Mouse (Mus musculus): Measurements from ENCODE around the gene Tmprss13. TPM values are rescaled to one million over a fixed set of nuclear protein-coding genes. Genes with fewer than 3 reads are reported as not detected.

Gene Tmprss13
- polyA plus RNA-seq, 1 experiment from 2014 or later = 0.06 TPM

DNA sequence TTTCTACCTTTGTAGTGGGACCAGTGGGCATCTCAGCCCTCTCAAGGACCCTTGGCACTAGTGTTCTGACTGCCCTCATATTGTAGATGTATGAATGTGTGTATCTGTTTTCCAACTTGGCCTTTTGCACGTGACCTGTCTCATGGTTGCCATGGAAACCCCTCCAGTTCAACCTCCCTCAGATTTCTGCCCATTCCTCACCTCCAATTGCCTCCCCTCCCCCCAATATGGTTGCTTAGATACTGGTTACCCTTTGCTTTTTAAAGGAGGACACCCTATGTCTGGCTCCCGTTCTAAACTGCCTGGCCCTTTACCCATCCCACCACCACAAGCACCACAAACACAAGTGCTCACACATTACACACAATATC lies 52.4 kb downstream of the Tmprss13 start:
- peaks cover 23% of the 10 kb centered on the region for H3K4me1 ChIP-seq (ENCODE audit: control insufficient read depth, insufficient read depth, low read depth, low read length)
- 0% methylated on average over 2 of the region's 2 CpGs for WGBS
- H3K27ac ChIP-seq (ENCODE audit: low read depth, low read length) = peak overlapping the region; percentile 88
- peak; percentile 29 for ATAC-seq
- no peaks in the 10 kb centered on the region for H3K36me3 ChIP-seq (ENCODE audit: control insufficient read depth, insufficient read depth, low read length)
- no peaks in the 10 kb centered on the region for H3K27me3 ChIP-seq (replicated peaks; ENCODE audit: control insufficient read depth, insufficient read depth, low read length)
- no peaks in the 10 kb centered on the region for H3K9me3 ChIP-seq (ENCODE audit: control insufficient read depth, low read length)
- H3K4me2 ChIP-seq (ENCODE audit: low read length) = peak overlapping the region; percentile 84
- H3K9ac ChIP-seq (ENCODE audit: low read depth, low read length) = peak overlapping the region; percentile 85
- H3K4me3 ChIP-seq (ENCODE audit: low read length) = peak overlapping the region; percentile 78

DNA sequence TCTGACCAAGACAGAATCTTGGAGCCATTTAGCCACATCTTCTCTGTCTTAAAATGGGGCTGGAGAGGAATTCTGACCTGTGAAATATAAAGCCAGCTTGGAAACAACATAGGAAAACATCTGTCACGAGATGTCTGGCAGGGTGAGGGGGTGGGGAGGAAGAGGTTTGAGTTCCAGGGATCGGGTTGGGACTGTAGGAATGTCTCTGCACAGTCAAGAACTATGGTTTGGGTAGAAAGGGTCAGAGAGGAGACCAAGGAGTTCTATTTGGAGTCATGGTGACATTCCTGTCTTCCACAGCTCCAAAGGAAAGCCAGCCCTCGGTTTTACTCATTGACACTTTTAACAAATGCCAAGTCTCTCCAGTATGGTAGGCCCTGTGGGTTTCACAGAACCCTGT lies 55.0 kb downstream of the Tmprss13 start:
- Histone ChIP-seq H3K36me3 (ENCODE audit: control insufficient read depth, insufficient read depth, low read length) (no peaks in the 10 kb centered on the region), H3K4me1 (ENCODE audit: control insufficient read depth, insufficient read depth, low read depth, low read length) (peaks cover 24% of the 10 kb centered on the region)
- WGBS = 81% methylated on average over 3 of the region's 3 CpGs

DNA sequence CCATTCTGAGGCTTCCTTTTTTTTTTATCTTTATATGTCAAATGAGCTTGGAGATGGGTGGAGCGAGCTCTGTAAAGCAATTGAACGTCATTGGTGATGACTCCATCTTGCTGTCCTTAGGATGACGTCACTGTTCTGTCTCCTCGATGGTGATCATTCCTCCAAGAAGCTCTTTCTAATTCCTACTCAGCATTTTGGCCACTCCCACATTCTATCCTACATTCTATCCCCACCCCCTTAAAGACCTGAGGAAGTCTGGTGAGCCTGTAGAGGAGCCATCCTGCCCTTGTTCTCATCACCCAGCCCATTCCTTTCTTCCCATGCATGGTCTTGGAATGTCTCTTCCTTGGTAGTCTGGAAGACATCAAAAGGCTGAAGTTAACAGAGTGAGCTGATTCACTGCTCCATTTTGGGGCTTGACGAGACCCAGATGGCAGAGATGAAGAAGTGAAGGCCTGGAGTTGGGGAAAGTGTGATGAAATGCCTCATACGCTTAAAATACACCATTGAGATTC lies 56.1 kb downstream of the Tmprss13 start:
- Histone ChIP-seq H3K4me2 (ENCODE audit: low read length) (no peak overlapping the region), H3K9me3 (ENCODE audit: control insufficient read depth, low read length) (no peaks in the 10 kb centered on the region), H3K9ac (ENCODE audit: low read depth, low read length) (no peak overlapping the region), H3K27me3 (replicated peaks; ENCODE audit: control insufficient read depth, insufficient read depth, low read length) (no peaks in the 10 kb centered on the region), H3K27ac (ENCODE audit: low read depth, low read length) (no peak overlapping the region), H3K4me3 (ENCODE audit: low read length) (no peak overlapping the region), H3K4me1 (ENCODE audit: control insufficient read depth, insufficient read depth, low read depth, low read length) (peaks cover 25% of the 10 kb centered on the region), H3K36me3 (ENCODE audit: control insufficient read depth, insufficient read depth, low read length) (no peaks in the 10 kb centered on the region)
- ATAC-seq = no peak
- 92% methylated on average over 6 of the region's 6 CpGs for WGBS

More for the DNA sequence above, 55.0 kb downstream of the Tmprss13 start:
- Histone ChIP-seq H3K9ac (ENCODE audit: low read depth, low read length) (no peak overlapping the region), H3K27ac (ENCODE audit: low read depth, low read length) (no peak overlapping the region), H3K4me3 (ENCODE audit: low read length) (no peak overlapping the region), H3K27me3 (replicated peaks; ENCODE audit: control insufficient read depth, insufficient read depth, low read length) (no peaks in the 10 kb centered on the region), H3K4me2 (ENCODE audit: low read length) (no peak overlapping the region), H3K9me3 (ENCODE audit: control insufficient read depth, low read length) (no peaks in the 10 kb centered on the region)
- no peak for ATAC-seq

DNA sequence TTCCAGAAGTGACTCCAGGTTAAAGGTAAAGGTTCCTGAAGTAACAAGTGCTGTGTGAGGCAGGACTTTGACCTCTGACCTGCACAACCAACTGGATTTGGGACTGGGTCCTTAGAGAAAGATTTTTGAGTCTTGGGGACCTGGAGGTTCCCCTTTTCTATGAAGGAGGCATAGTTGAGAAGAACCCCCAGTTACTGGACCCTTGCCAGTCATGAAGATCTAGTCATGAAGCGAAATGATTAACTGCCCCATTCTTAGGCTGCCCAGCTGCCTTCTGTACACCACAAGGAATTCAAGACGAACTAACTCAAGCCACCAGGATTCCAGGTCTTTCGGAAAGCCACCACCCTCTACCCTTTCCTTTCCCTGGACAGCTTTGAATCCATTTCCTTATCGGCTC lies 57.5 kb downstream of the Tmprss13 start:
- Histone ChIP-seq H3K27me3 (replicated peaks; ENCODE audit: control insufficient read depth, insufficient read depth, low read length) (no peaks in the 10 kb centered on the region), H3K4me3 (ENCODE audit: low read length) (no peak overlapping the region), H3K4me1 (ENCODE audit: control insufficient read depth, insufficient read depth, low read depth, low read length) (peaks cover 38% of the 10 kb centered on the region), H3K27ac (ENCODE audit: low read depth, low read length) (no peak overlapping the region), H3K9me3 (ENCODE audit: control insufficient read depth, low read length) (no peaks in the 10 kb centered on the region), H3K36me3 (ENCODE audit: control insufficient read depth, insufficient read depth, low read length) (no peaks in the 10 kb centered on the region), H3K9ac (ENCODE audit: low read depth, low read length) (no peak overlapping the region), H3K4me2 (ENCODE audit: low read length) (no peak overlapping the region)
- 72% methylated on average over 4 of the region's 4 CpGs for WGBS
- no peak for ATAC-seq

DNA sequence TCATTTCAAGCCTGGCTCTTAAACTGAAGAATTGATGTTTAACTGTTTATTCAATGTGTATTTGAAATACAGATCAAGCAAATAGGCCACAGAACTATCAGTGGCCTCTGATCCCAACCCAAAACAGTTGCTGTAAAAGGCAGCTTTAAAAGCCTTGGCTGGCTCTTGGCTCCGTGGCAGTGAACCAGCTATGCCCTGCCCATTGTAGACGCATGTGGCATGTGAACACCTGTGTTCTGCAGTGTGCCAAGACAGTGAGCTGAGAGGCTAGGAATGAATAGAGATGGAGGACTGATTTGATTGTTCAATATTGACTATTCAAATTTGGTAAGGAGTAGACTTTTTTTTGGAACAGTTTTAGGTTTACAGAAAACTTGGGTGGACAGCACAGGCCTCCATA lies 58.0 kb downstream of the Tmprss13 start:
- Histone ChIP-seq H3K4me3 (ENCODE audit: low read length) (no peak overlapping the region), H3K4me2 (ENCODE audit: low read length) (no peak overlapping the region), H3K27me3 (replicated peaks; ENCODE audit: control insufficient read depth, insufficient read depth, low read length) (no peaks in the 10 kb centered on the region), H3K4me1 (ENCODE audit: control insufficient read depth, insufficient read depth, low read depth, low read length) (peaks cover 33% of the 10 kb centered on the region), H3K36me3 (ENCODE audit: control insufficient read depth, insufficient read depth, low read length) (no peaks in the 10 kb centered on the region), H3K9me3 (ENCODE audit: control insufficient read depth, low read length) (no peaks in the 10 kb centered on the region), H3K27ac (ENCODE audit: low read depth, low read length) (no peak overlapping the region), H3K9ac (ENCODE audit: low read depth, low read length) (no peak overlapping the region)
- no peak for ATAC-seq
- 75% methylated on average over 2 of the region's 2 CpGs for WGBS

DNA sequence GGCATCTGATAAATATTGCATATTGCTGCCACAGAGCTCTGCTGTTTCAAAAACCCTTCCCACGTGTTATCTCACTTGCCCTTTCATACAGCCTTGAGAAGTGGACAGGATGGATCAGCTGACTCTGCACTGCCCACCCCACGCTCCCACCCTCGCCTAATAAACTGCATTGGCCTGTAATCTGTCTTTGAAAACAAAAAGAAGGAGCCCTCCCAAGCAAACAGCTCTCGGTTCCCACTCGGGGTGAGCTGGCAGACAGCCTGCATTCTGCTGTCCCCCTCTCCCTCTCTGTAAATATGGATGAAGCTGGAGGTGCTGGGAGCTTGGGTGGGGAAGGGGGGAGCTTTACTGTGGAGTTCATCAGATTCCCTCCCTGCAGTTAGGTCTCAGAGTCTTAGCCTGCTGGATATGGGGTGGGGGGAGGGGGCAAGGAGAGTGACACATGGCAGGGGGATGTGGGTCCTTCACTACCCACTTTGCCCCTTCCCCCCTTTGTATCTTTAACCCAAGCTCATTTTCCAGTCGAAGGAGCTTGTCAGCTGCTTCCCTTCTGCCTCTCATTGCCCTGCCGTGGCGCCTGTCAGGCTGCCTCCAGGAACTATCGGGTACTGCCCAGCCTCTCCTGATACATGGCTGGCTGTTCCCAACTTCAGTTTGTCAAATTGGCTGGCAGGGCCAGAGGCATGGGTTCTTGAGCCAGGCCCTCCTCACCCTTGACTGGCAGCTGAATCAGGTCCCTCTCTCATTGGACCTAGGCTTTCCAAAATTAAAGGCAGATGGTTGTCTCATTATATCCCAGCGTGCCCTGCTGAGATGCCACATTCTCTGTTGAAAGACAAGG lies 61.7 kb downstream of the Tmprss13 start:
- 26% methylated on average over 10 of the region's 10 CpGs for WGBS
- Histone ChIP-seq H3K27me3 (replicated peaks; ENCODE audit: control insufficient read depth, insufficient read depth, low read length) (no peaks in the 10 kb centered on the region), H3K4me2 (ENCODE audit: low read length) (no peak overlapping the region; the same call in 1 of the 2 replicates), H3K4me3 (ENCODE audit: low read length) (no peak overlapping the region), H3K36me3 (ENCODE audit: control insufficient read depth, insufficient read depth, low read length) (no peaks in the 10 kb centered on the region), H3K9me3 (ENCODE audit: control insufficient read depth, low read length) (no peaks in the 10 kb centered on the region), H3K27ac (ENCODE audit: low read depth, low read length) (peak overlapping the region; percentile 71), H3K4me1 (ENCODE audit: control insufficient read depth, insufficient read depth, low read depth, low read length) (peaks cover 30% of the 10 kb centered on the region), H3K9ac (ENCODE audit: low read depth, low read length) (no peak overlapping the region; the same call in 1 of the 2 replicates)
- ATAC-seq = peak; percentile 82

DNA sequence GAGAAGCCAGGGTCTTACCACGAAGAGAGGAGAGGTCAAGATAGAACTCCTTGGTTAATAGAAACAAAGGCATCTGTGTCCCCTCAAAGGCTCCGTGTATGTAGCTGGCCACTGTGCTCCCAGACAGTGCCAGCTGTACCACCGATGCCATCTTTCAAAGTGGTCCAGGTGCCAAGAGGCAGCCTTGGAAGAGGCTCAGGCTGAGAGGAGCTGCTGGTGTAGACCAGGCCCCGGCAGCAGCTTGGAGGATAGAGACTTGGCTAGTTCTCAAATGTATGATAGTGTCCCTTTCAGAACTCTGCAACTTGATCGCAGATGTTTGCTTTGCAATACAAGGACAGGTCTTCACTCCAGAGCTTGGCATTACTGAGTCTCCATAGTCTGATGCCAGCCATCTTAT lies 63.4 kb downstream of the Tmprss13 start:
- ATAC-seq = peak; percentile 54
- 58% methylated on average over 5 of the region's 5 CpGs for WGBS
- no peaks in the 10 kb centered on the region for H3K27me3 ChIP-seq (replicated peaks; ENCODE audit: control insufficient read depth, insufficient read depth, low read length)
- H3K9ac ChIP-seq (ENCODE audit: low read depth, low read length) = no peak overlapping the region
- H3K4me2 ChIP-seq (ENCODE audit: low read length) = no peak overlapping the region
- H3K9me3 ChIP-seq (ENCODE audit: control insufficient read depth, low read length) = no peaks in the 10 kb centered on the region
- H3K4me3 ChIP-seq (ENCODE audit: low read length) = no peak overlapping the region
- H3K4me1 ChIP-seq (ENCODE audit: control insufficient read depth, insufficient read depth, low read depth, low read length) = peaks cover 30% of the 10 kb centered on the region
- H3K27ac ChIP-seq (ENCODE audit: low read depth, low read length) = peak overlapping the region; percentile 52; the same call in 1 of the 2 replicates
- no peaks in the 10 kb centered on the region for H3K36me3 ChIP-seq (ENCODE audit: control insufficient read depth, insufficient read depth, low read length)

DNA sequence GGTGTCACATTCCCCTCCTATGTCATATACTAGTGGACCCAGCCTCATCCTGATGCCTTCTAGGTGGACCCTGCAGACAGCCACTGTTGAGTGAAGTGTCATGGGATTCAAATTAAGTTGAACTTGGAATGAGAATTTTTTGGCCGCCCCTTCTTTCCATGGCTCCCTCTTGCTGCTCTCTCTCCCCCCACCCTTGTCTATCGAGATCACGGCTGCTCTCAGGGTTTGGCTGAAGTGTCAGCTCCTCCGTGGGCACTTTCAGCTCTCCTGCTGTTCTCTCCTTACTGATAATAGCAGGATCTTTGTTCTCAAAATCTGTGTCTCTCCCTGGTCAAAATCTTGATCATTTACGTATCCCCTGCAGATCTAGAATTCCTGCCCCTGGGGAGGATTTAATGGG lies 63.9 kb downstream of the Tmprss13 start:
- Histone ChIP-seq H3K4me3 (ENCODE audit: low read length) (no peak overlapping the region), H3K27ac (ENCODE audit: low read depth, low read length) (no peak overlapping the region; the same call in 1 of the 2 replicates), H3K27me3 (replicated peaks; ENCODE audit: control insufficient read depth, insufficient read depth, low read length) (no peaks in the 10 kb centered on the region), H3K9ac (ENCODE audit: low read depth, low read length) (no peak overlapping the region), H3K36me3 (ENCODE audit: control insufficient read depth, insufficient read depth, low read length) (no peaks in the 10 kb centered on the region), H3K4me2 (ENCODE audit: low read length) (no peak overlapping the region), H3K4me1 (ENCODE audit: control insufficient read depth, insufficient read depth, low read depth, low read length) (peaks cover 30% of the 10 kb centered on the region), H3K9me3 (ENCODE audit: control insufficient read depth, low read length) (no peaks in the 10 kb centered on the region)
- 65% methylated on average over 5 of the region's 5 CpGs for WGBS
- ATAC-seq = no peak

DNA sequence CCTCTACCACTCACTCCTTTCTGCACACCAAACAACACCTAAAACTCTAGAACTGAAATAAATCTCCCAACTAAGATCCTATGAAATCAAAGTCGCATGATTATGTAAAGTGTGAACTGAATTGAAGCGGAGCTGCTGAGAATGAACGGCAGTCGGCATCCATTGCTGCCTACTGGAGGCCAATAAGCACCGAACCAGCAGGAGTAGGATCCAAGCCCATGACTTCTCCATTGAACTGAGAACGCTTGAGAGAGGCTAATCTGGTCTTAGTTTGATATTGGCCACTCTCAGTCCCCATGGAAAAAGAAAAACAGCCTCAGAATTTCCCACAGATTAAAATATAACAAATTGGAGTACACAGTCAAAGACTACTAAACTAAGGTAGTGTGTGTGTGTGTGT lies 65.0 kb downstream of the Tmprss13 start:
- Histone ChIP-seq H3K4me1 (ENCODE audit: control insufficient read depth, insufficient read depth, low read depth, low read length) (peaks cover 29% of the 10 kb centered on the region), H3K27me3 (replicated peaks; ENCODE audit: control insufficient read depth, insufficient read depth, low read length) (no peaks in the 10 kb centered on the region), H3K4me2 (ENCODE audit: low read length) (no peak overlapping the region), H3K36me3 (ENCODE audit: control insufficient read depth, insufficient read depth, low read length) (no peaks in the 10 kb centered on the region), H3K4me3 (ENCODE audit: low read length) (no peak overlapping the region), H3K9me3 (ENCODE audit: control insufficient read depth, low read length) (no peaks in the 10 kb centered on the region), H3K27ac (ENCODE audit: low read depth, low read length) (no peak overlapping the region), H3K9ac (ENCODE audit: low read depth, low read length) (no peak overlapping the region)
- 89% methylated on average over 6 of the region's 6 CpGs for WGBS
- no peak for ATAC-seq
